Mouse (Mus musculus) leukemia stem cell, adult 10-12 weeks (primary cell): ENCODE results near the gene Zbtb48. TPM values are rescaled to one million over a fixed set of nuclear protein-coding genes. Genes with fewer than 3 reads are reported as not detected.

Experiments
- polyA plus RNA-seq: library from polyadenylated mRNA; stranded (reverse); fragments of >175 nt; gene quantifications from 2 replicates; pipeline ENCODE4 v1.2.3, GENCODE M21; 2012; ENCODE audit warnings: low replicate concordance

The Zbtb48 gene
- polyA plus RNA-seq: 5.6 and 9.8 TPM in 2 replicates

GRCm38 (mm10) chr4:152027524-152027923, at the start of gene Zbtb48:
Gene Zbtb48, minus strand, starts transcription at chr4:152027671.

DNA sequence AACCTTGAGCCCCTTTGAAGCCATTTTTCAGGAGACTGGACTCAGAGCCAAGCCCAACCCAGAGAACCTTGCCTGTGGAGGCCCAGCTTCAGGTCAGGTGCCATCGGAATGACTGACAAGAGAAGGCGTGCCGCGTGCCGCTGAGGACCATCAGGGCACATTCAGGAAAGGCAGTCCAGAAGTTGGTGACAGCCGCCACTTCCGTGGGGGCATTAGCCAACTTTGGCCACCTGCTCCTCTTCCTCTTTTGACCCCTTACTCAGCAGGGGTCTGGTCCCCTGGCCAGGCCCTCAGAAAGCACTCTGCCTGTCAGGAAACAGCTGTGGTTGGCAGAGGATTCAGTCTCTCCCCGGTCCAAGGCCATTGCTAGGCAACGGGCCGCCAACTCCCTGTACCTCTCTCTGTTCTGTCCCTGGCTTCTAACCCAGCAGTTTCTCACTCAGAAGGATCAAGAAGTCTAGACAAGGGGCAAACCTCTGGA, 44.7 kb upstream of the Zbtb48 start, which contains the start of gene Plekhg5:
Gene Plekhg5 (plus strand): TSS at position 378 of the 481 bp plus-strand sequence.

GRCm38 (mm10) chr4:152038985-152039830, 11.7 kb upstream of the Zbtb48 start, which contains the start of gene Nol9:
Gene Nol9, plus strand, starts transcription at chr4:152039321.

GRCm38 (mm10) chr4:152038225-152038984, 10.9 kb upstream of the Zbtb48 start, which contains the start of gene Tas1r1:
Gene Tas1r1, minus strand, starts transcription at chr4:152038568.

GRCm38 (mm10) chr4:152008622-152009075, 18.8 kb downstream of the Zbtb48 start, which contains the start of gene Klhl21:
Gene Klhl21, plus strand, starts transcription at chr4:152008803.

DNA sequence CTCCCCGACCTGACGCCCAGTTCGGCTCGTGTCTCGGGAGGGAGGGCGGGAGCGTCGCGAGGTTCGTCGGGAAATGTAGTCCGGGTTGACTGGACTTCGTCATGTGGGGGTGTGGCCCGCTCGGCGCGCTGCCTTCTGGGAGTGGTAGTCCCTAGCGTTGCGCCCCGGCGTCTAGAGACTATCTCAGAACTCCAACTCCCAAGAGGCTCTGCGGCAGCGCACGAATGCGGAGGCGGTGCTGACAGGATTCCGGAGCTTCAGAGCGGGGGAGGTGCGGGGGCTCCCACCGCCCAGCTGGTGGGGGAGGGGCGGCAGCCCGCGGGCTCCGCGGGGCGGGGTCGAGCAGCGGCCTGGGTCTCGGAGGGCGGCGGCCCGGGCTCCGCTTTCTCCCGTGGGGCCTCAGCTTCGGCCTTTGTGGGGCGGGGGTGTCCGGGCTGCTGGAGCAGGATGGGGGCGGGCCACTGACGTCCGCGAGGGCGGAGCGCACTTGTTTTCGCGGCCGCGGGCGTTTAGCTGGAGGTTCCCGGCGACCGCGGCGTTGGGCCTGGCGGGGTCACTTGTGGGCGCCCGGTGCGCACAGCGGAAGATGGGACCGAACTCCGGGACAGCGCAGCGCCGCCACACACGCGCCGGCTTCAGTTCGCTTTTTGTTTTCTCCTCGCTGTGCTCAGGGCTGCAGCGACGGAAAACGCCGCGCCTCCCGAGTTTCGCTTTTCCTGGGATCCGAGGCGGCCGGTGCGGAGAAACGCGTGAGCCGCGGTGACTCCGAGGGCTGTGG, 31.1 kb downstream of the Zbtb48 start, which contains the start of gene Phf13:
Gene Phf13 (minus strand): TSS at position 86 of the 778 bp plus-strand sequence.

GRCm38 (mm10) chr4:151988342-151989109, 38.9 kb downstream of the Zbtb48 start, which contains the start of gene Thap3:
Gene Thap3, minus strand, starts transcription at chr4:151988997.

Other genes with a start within 250 kb of the Zbtb48 start
- 6.8 and 9.2 TPM in 2 replicates for gene Camta1, start 165.8 kb downstream of the Zbtb48 start, polyA plus RNA-seq
- 14.0 and 86.7 TPM in 2 replicates for gene Dnajc11, start 94.0 kb downstream of the Zbtb48 start, polyA plus RNA-seq
- 11.2 and 18.9 TPM in 2 replicates for gene Thap3, start 38.7 kb downstream of the Zbtb48 start, polyA plus RNA-seq
- gene Phf13, start 31.4 kb downstream of the Zbtb48 start, polyA plus RNA-seq: 1.9 and 4.4 TPM in 2 replicates
- 13.8 and 16.0 TPM in 2 replicates for gene Klhl21, start 18.9 kb downstream of the Zbtb48 start, polyA plus RNA-seq
- not detected in 2 replicates for gene Tas1r1, start 10.9 kb upstream of the Zbtb48 start, polyA plus RNA-seq
- 67.1 and 129 TPM in 2 replicates for gene Nol9, start 11.7 kb upstream of the Zbtb48 start, polyA plus RNA-seq
- 42.2 and 57.4 TPM in 2 replicates for gene Plekhg5, start 44.8 kb upstream of the Zbtb48 start, polyA plus RNA-seq
- gene Tnfrsf25, start 88.3 kb upstream of the Zbtb48 start, polyA plus RNA-seq: 2.3 and 5.3 TPM in 2 replicates
- 98.7 and 167 TPM in 2 replicates for gene Espn, start 124.7 kb upstream of the Zbtb48 start, polyA plus RNA-seq
- gene Hes2, start 131.2 kb upstream of the Zbtb48 start, polyA plus RNA-seq: 0.62 TPM in 1 of 2 replicates, not detected in the other
- 6.4 and 15.0 TPM in 2 replicates for gene Acot7, start 150.5 kb upstream of the Zbtb48 start, polyA plus RNA-seq
- gene Gpr153, start 246.6 kb upstream of the Zbtb48 start, polyA plus RNA-seq: 0.48 TPM in 1 of 2 replicates, not detected in the other